Mouse (Mus musculus) liver, embryonic 14.5 days (tissue): ENCODE results near the gene Ntrk3.

Experiments
- CTCF ChIP-seq: IDR thresholded peaks from 2 replicates; pipeline ENCODE4 v1.5.1; 2016; ENCODE audit warnings: antibody characterized with exemption, low read depth, control low read depth
- EP300 ChIP-seq: IDR thresholded peaks from 2 replicates; pipeline ENCODE4 v1.6.1; 2016; ENCODE audit warnings: antibody characterized with exemption, low read depth

- TF ChIP-seq CTCF (no peak), EP300 (no peak)
These were observed 298.3 kb downstream of the Ntrk3 start for GRCm38 (mm10) chr7:78439361-78440120.
